Mouse (Mus musculus) cerebellum, postnatal 25 days (tissue): ENCODE results near the gene Fam172a.

Source experiments
- DNase-seq, 2 experiments: peaks; one replicate each; pipeline ENCODE4 v3.0.0; 2021; ENCODE audit warnings: mixed read lengths in 2 of 2

The Fam172a gene

GRCm38 (mm10) chr13:78110648-78111047 lies 408.8 kb downstream of the Fam172a start:
- DNase-seq, result no peak

- DNase-seq, result no peak
Measured at GRCm38 (mm10) chr13:78113978-78114377, 412.1 kb downstream of the Fam172a start.

- DNase-seq, result no peak
Measured at GRCm38 (mm10) chr13:78118715-78119114, 416.9 kb downstream of the Fam172a start.

- DNase-seq, result no peak
Measured at GRCm38 (mm10) chr13:78121991-78122390, 420.2 kb downstream of the Fam172a start.

- no peak for DNase-seq
Measured at GRCm38 (mm10) chr13:78123911-78124426, 422.1 kb downstream of the Fam172a start.

GRCm38 (mm10) chr13:78157465-78157864 lies 455.6 kb downstream of the Fam172a start:
- no peak for DNase-seq

- DNase-seq, result no peak
Measured at GRCm38 (mm10) chr13:78162149-78162548, 460.3 kb downstream of the Fam172a start.

- peak; percentile 82 to 85 for DNase-seq
Measured at GRCm38 (mm10) chr13:78163087-78163958, 461.5 kb downstream of the Fam172a start.

- DNase-seq, result no peak
Measured at GRCm38 (mm10) chr13:78164941-78165340, 463.1 kb downstream of the Fam172a start.

GRCm38 (mm10) chr13:78168166-78168565 lies 466.3 kb downstream of the Fam172a start:
- no peak for DNase-seq

- no peak for DNase-seq
Measured at GRCm38 (mm10) chr13:78171320-78171719, 469.5 kb downstream of the Fam172a start.

GRCm38 (mm10) chr13:78171984-78172636 lies 470.3 kb downstream of the Fam172a start:
- DNase-seq, result peak in 1 of 2 experiments; percentile 45

GRCm38 (mm10) chr13:78172861-78173260 lies 471.0 kb downstream of the Fam172a start:
- no peak for DNase-seq

- no peak for DNase-seq
Measured at GRCm38 (mm10) chr13:78174191-78174590, 472.4 kb downstream of the Fam172a start.

GRCm38 (mm10) chr13:78174891-78175290 lies 473.1 kb downstream of the Fam172a start:
- no peak for DNase-seq

GRCm38 (mm10) chr13:78175821-78176380 lies 474.1 kb downstream of the Fam172a start:
- DNase-seq, result peak in 1 of 2 experiments; percentile 62

GRCm38 (mm10) chr13:78177381-78177950 lies 475.6 kb downstream of the Fam172a start:
- DNase-seq, result no peak

- no peak for DNase-seq
Measured at GRCm38 (mm10) chr13:78178021-78178420, 476.2 kb downstream of the Fam172a start.

- DNase-seq, result no peak
Measured at GRCm38 (mm10) chr13:78178771-78179170, 476.9 kb downstream of the Fam172a start.

GRCm38 (mm10) chr13:78179312-78180097 lies 477.7 kb downstream of the Fam172a start:
- peak; percentile 59 to 65 for DNase-seq

GRCm38 (mm10) chr13:78180261-78180660 lies 478.4 kb downstream of the Fam172a start:
- no peak for DNase-seq
